In the genomic region with DNA sequence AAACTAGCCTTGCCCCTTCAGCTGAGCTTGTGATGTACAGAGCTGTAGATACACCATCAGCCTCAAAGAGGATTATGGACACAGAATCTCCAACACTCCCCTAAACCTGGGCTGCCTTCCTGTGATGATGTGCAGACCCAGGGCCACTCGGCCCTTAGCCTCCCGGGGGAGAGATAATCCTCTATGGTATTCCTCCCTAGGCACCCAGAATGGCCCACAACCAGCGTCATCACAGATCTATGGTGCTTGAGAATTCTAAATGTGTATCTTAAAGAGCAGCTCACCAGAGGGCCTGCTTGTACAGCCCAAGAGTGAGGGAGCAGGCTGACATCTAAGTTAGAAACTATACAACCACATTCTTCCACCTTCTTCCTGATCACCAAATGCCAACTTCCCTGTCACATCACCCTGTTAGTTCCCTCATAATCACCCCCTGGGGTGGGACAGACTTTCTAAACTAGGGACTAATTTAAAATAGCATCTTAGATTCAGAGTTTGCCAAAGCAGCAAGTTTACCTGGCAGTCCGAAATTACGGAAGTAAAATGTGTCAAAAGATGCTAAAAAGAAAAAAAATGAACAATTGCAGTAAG, we compare ENCODE assay signal across 13 mouse cellular contexts. TPM values are rescaled to one million over a fixed set of nuclear protein-coding genes. Genes with fewer than 3 reads are reported as not detected.
A peak's percentile ranks its signal among the peaks of the same experiment; 100 is the strongest.
DNase-seq lines count a peak whose midpoint lies in the region; ATAC-seq and TF ChIP-seq lines count a peak whose summit lies in the region.
"Had no signal": no experiment of that assay in that cellular context is flagged by ENCODE, and none has a peak within 500 bp of the region (broad histone marks: within the 10 kb centered on the region; RNA-seq: fewer than 3 reads in every experiment).

No protein-coding gene starts in this region.

- H3K4me2 ChIP-seq in heart, embryonic 13.5 days: peak overlapping the region; percentile 92
- peak overlapping the region; percentile 97 for H3K4me2 ChIP-seq in heart, postnatal 0 days (ENCODE audit: low read depth, low read length)
- H3K4me2 ChIP-seq in liver, postnatal 0 days (ENCODE audit: low read depth, low read length): peak overlapping the region; percentile 2; the same call in 1 of the 2 replicates

- ATAC-seq in heart, embryonic 13.5 days (ENCODE audit: extremely low read depth, insufficient number of reproducible peaks, low FRiP score, low TSS enrichment): no peak; the same call in 1 of the 2 replicates
- no peak for ATAC-seq in heart, postnatal 0 days (ENCODE audit: insufficient read depth, low read depth)
- ATAC-seq in liver, postnatal 0 days: no peak

- peak overlapping the region; percentile 99 for H3K27ac ChIP-seq in heart, embryonic 13.5 days (replicated peaks)
- peak overlapping the region; percentile 11; the same call in 1 of the 2 replicates for H3K27ac ChIP-seq in embryonic facial prominence, embryonic 10.5 days (replicated peaks)
- H3K27ac ChIP-seq in heart, postnatal 0 days (ENCODE audit: low read depth): peak overlapping the region; percentile 98
- H3K27ac ChIP-seq in liver, postnatal 0 days (ENCODE audit: low read depth): 0 out of 2 replicates have a peak overlapping the region, but pooled peaks have one; percentile 2

- peaks cover 37% of the 10 kb centered on the region for H3K4me1 ChIP-seq in heart, embryonic 13.5 days
- peaks cover 20% of the 10 kb centered on the region for H3K4me1 ChIP-seq in embryonic facial prominence, embryonic 10.5 days
- peaks cover 12% of the 10 kb centered on the region for H3K4me1 ChIP-seq in heart, postnatal 0 days (ENCODE audit: control insufficient read depth, insufficient read depth)
- peaks cover 3% of the 10 kb centered on the region; the same call in 1 of the 2 replicates for H3K4me1 ChIP-seq in liver, postnatal 0 days (ENCODE audit: insufficient read depth)

- no peak for TF ChIP-seq CTCF in heart, postnatal 0 days (IDR thresholded peaks at IDR 0.05; ENCODE audit: low read depth)
- TF ChIP-seq CTCF in liver, postnatal 0 days (IDR thresholded peaks at IDR 0.05; ENCODE audit: low read depth): no peak

- no peak for TF ChIP-seq EP300 in heart, postnatal 0 days (IDR thresholded peaks at IDR 0.05; ENCODE audit: low read depth)
- TF ChIP-seq EP300 in liver, postnatal 0 days (IDR thresholded peaks at IDR 0.05; ENCODE audit: low read depth): no peak

- peak overlapping the region; percentile 95 for H3K4me3 ChIP-seq in heart, embryonic 13.5 days
- H3K4me3 ChIP-seq in embryonic facial prominence, embryonic 10.5 days: peak overlapping the region; percentile 63
- peak overlapping the region; percentile 98 for H3K4me3 ChIP-seq in heart, postnatal 0 days (ENCODE audit: low read depth, low read length)
- 0 out of 2 replicates have a peak overlapping the region, but pooled peaks have one; percentile 15 for H3K4me3 ChIP-seq in liver, postnatal 0 days (ENCODE audit: low read depth, low read length)

- H3K9me3 ChIP-seq in heart, embryonic 13.5 days: no peaks in the 10 kb centered on the region
- no peaks in the 10 kb centered on the region for H3K9me3 ChIP-seq in embryonic facial prominence, embryonic 10.5 days
- H3K9me3 ChIP-seq in heart, postnatal 0 days (replicated peaks; ENCODE audit: control insufficient read depth, low read length): no peaks in the 10 kb centered on the region
- no peaks in the 10 kb centered on the region for H3K9me3 ChIP-seq in liver, postnatal 0 days (ENCODE audit: low read length)

- WGBS in heart, embryonic 13.5 days: 13% methylated on average over 5 of the region's 5 CpGs
- WGBS in embryonic facial prominence, embryonic 10.5 days: 2% methylated on average over 5 of the region's 5 CpGs
- 14% methylated on average over 5 of the region's 5 CpGs for WGBS in heart, postnatal 0 days
- WGBS in liver, postnatal 0 days (ENCODE audit: insufficient replicate concordance): 16% methylated on average over 5 of the region's 5 CpGs

- peak overlapping the region; percentile 100 for H3K9ac ChIP-seq in heart, embryonic 13.5 days
- peak overlapping the region; percentile 100 for H3K9ac ChIP-seq in heart, postnatal 0 days (replicated peaks; ENCODE audit: low read depth, low read length)
- peak overlapping the region; percentile 28 for H3K9ac ChIP-seq in liver, postnatal 0 days (replicated peaks)

- no peak for DNase-seq in heart, adult 9 months (ENCODE audit: low spot score in 2 of 2)
- peak; percentile 31 for DNase-seq in embryonic facial prominence, embryonic 10.5 days (ENCODE audit: low spot score)
- DNase-seq in heart, postnatal 0 days (ENCODE audit: low spot score): peak; percentile 46
- no peak for DNase-seq in liver, postnatal 0 days
- no peak for DNase-seq in frontal cortex, postnatal 25 days (ENCODE audit: low spot score in 2 of 2)
- no peak for DNase-seq in adrenal gland, adult 8-10 months
- no peak for DNase-seq in urinary bladder, adult 2 months (ENCODE audit: low spot score)
- DNase-seq: gastrocnemius, postnatal 10 days; kidney, postnatal 36 days had no signal

- peaks cover 5% of the 10 kb centered on the region for H3K36me3 ChIP-seq in heart, embryonic 13.5 days
- H3K36me3 ChIP-seq in embryonic facial prominence, embryonic 10.5 days (replicated peaks): no peaks in the 10 kb centered on the region
- H3K36me3 ChIP-seq in heart, postnatal 0 days (replicated peaks; ENCODE audit: control insufficient read depth, insufficient read depth, low read length): no peaks in the 10 kb centered on the region
- H3K36me3 ChIP-seq in liver, postnatal 0 days (replicated peaks; ENCODE audit: insufficient read depth, low read length): no peaks in the 10 kb centered on the region

- H3K27me3 ChIP-seq in heart, embryonic 13.5 days (replicated peaks): no peaks in the 10 kb centered on the region
- peaks cover 100% of the 10 kb centered on the region for H3K27me3 ChIP-seq in embryonic facial prominence, embryonic 10.5 days (replicated peaks; ENCODE audit: low read depth, poor library complexity, severe bottlenecking)
- H3K27me3 ChIP-seq in heart, postnatal 0 days (ENCODE audit: control insufficient read depth, insufficient read depth, low read length): no peaks in the 10 kb centered on the region
- H3K27me3 ChIP-seq in liver, postnatal 0 days (ENCODE audit: insufficient read depth, low read length): peaks cover 80% of the 10 kb centered on the region

RNA-seq across cellular contexts. Expression of a gene that starts 2.8 kb away (rescaled TPM):
- polyA plus RNA-seq in heart, embryonic 13.5 days (2015; fragmentation: Nextera tagmentation; extraction: Ambion mirVana): 11.6 and 12.0 TPM in 2 replicates
- 3.9 and 5.4 TPM in 2 replicates for polyA plus RNA-seq in embryonic facial prominence, embryonic 10.5 days (2016; fragmentation: Nextera tagmentation; extraction: Ambion mirVana)
- 33.2 and 39.5 TPM in 2 replicates for total RNA-seq in heart, postnatal 0 days (2014; rRNA removed; ENCODE audit: low replicate concordance)
- 9.9 and 11.7 TPM in 2 replicates for polyA plus RNA-seq in heart, postnatal 0 days (2015; fragmentation: Nextera tagmentation; extraction: Ambion mirVana)
- 0.69 and 0.70 TPM in 2 replicates for polyA plus RNA-seq in liver, postnatal 0 days (2015; fragmentation: Nextera tagmentation; extraction: Ambion mirVana)
- total RNA-seq in adrenal gland, adult 8-10 months (2022): 10 to 100 TPM; 41.8 to 70.8 (median 51.0) TPM
- 32.1 and 34.9 TPM in 2 replicates for polyA plus RNA-seq in urinary bladder, adult 2 months (2012; rRNA removed)
- total RNA-seq: left cerebral cortex, adult 8-10 months; monocyte, adult 5-6 weeks had no signal
- polyA plus RNA-seq: forebrain, embryonic 11.5 days had no signal

Comparison
In these comparisons a context has a peak if more than half of its experiments do, and no peak if none do; other contexts are left out.
1. DNase-seq: peak in embryonic facial prominence, embryonic 10.5 days (single experiment) and heart, postnatal 0 days (single experiment); none in heart, adult 9 months (0 of 2), liver, postnatal 0 days (single experiment), frontal cortex, postnatal 25 days (0 of 2), adrenal gland, adult 8-10 months (single experiment) and urinary bladder, adult 2 months (single experiment).
2. H3K27ac ChIP-seq: peak in every context shown above with its lines; median percentile 99 in heart, embryonic 13.5 days; 98 in heart, postnatal 0 days; 11 in embryonic facial prominence, embryonic 10.5 days; 2 in liver, postnatal 0 days.
3. H3K4me2 ChIP-seq: peak in every context shown above with its lines; median percentile 97 in heart, postnatal 0 days; 92 in heart, embryonic 13.5 days; 2 in liver, postnatal 0 days.
4. H3K4me3 ChIP-seq: peak in every context shown above with its lines; median percentile 98 in heart, postnatal 0 days; 95 in heart, embryonic 13.5 days; 63 in embryonic facial prominence, embryonic 10.5 days; 15 in liver, postnatal 0 days.
5. H3K9ac ChIP-seq: peak in every context shown above with its lines; median percentile 100 in heart, embryonic 13.5 days; 100 in heart, postnatal 0 days; 28 in liver, postnatal 0 days.